Mouse (Mus musculus) midbrain, embryonic 12.5 days (tissue): Measurements from ENCODE around the gene Lrmda. TPM values are rescaled to one million over a fixed set of nuclear protein-coding genes. Genes with fewer than 3 reads are reported as not detected.

Experiments
- ATAC-seq: fragments of 200-750 bp; cut with Nextera tagmentation; 2 replicates; pipeline ENCODE4 v1.8.0; 2017; ENCODE audit warnings: low read depth, moderate TSS enrichment, moderate library complexity; ENCODE audit not compliant: low FRiP score
- H3K27ac ChIP-seq: fragments of 300-500 bp; sonication (generic); replicated peaks from 2 replicates; pipeline ENCODE4 v1.5.1; 2016; ENCODE audit warnings: mild to moderate bottlenecking
- H3K27me3 ChIP-seq: fragments of 300-500 bp; sonication (generic); 2 replicates; pipeline ENCODE4 v1.6.1; 2016; ENCODE audit warnings: mild to moderate bottlenecking
- H3K36me3 ChIP-seq: fragments of 300-500 bp; sonication (generic); 2 replicates; pipeline ENCODE4 v1.6.1; 2016
- H3K4me1 ChIP-seq: fragments of 300-500 bp; sonication (generic); 2 replicates; pipeline ENCODE4 v1.6.1; 2016
- H3K4me2 ChIP-seq: fragments of 300-500 bp; sonication (generic); replicated peaks from 2 replicates; pipeline ENCODE4 v1.6.1; 2016; ENCODE audit warnings: mild to moderate bottlenecking, moderate library complexity
- H3K4me3 ChIP-seq: fragments of 300-500 bp; sonication (generic); 2 replicates; pipeline ENCODE4 v1.5.1; 2016; ENCODE audit warnings: mild to moderate bottlenecking
- H3K9ac ChIP-seq: fragments of 300-500 bp; sonication (generic); replicated peaks from 2 replicates; pipeline ENCODE4 v1.6.1; 2016; ENCODE audit warnings: mild to moderate bottlenecking, moderate library complexity
- H3K9me3 ChIP-seq: fragments of 300-500 bp; sonication (generic); 2 replicates; pipeline ENCODE4 v1.6.1; 2016; ENCODE audit warnings: mild to moderate bottlenecking
- WGBS: fragments of 180-500 bp; shearing (Covaris S2); methylation state at CpG from one replicate; pipeline ENCODE4 v1.1.7; 2016; 5-methylcytosine and 5-hydroxymethylcytosine counted together
- polyA plus RNA-seq: library from polyadenylated mRNA; unstranded; fragments of >200 nt; fragmentation: Nextera tagmentation; extraction: Ambion mirVana; gene quantifications from 2 replicates; pipeline ENCODE4 v1.2.1, GENCODE M21; 2016

Gene Lrmda
- polyA plus RNA-seq, 1 experiment from 2014 or later: not detected

GRCm38 (mm10) chr14:22326218-22326964 lies 306.9 kb downstream of the Lrmda start:
- no peak overlapping the region for H3K9ac ChIP-seq
- no peak for ATAC-seq
- 83% methylated on average over 11 of the region's 11 CpGs for WGBS
- H3K4me1 ChIP-seq: no peaks in the 10 kb centered on the region
- H3K4me2 ChIP-seq: no peak overlapping the region
- 0 out of 2 replicates have a peak, but pooled peaks cover 8% of the 10 kb centered on the region for H3K27me3 ChIP-seq
- H3K27ac ChIP-seq: no peak overlapping the region
- H3K36me3 ChIP-seq: no peaks in the 10 kb centered on the region
- H3K4me3 ChIP-seq: no peak overlapping the region
- H3K9me3 ChIP-seq: no peaks in the 10 kb centered on the region

GRCm38 (mm10) chr14:22329191-22329590 lies 309.7 kb downstream of the Lrmda start:
- 81% methylated on average over 3 of the region's 3 CpGs for WGBS
- H3K27me3 ChIP-seq: 0 out of 2 replicates have a peak, but pooled peaks cover 8% of the 10 kb centered on the region

GRCm38 (mm10) chr14:22335101-22335820 lies 315.7 kb downstream of the Lrmda start:
- Histone ChIP-seq H3K9ac (no peak overlapping the region), H3K36me3 (no peaks in the 10 kb centered on the region), H3K4me1 (peaks cover 3% of the 10 kb centered on the region; the same call in 1 of the 2 replicates), H3K27ac (no peak overlapping the region), H3K27me3 (0 out of 2 replicates have a peak, but pooled peaks cover 10% of the 10 kb centered on the region), H3K4me3 (no peak overlapping the region), H3K4me2 (no peak overlapping the region), H3K9me3 (no peaks in the 10 kb centered on the region)
- ATAC-seq: no peak
- 93% methylated on average over 5 of the region's 5 CpGs for WGBS

More at GRCm38 (mm10) chr14:22329191-22329590, 309.7 kb downstream of the Lrmda start:
- no peaks in the 10 kb centered on the region for H3K4me1 ChIP-seq
- H3K4me2 ChIP-seq: no peak overlapping the region
- H3K27ac ChIP-seq: no peak overlapping the region
- H3K9me3 ChIP-seq: no peaks in the 10 kb centered on the region
- no peak for ATAC-seq
- H3K9ac ChIP-seq: no peak overlapping the region
- H3K4me3 ChIP-seq: no peak overlapping the region
- no peaks in the 10 kb centered on the region for H3K36me3 ChIP-seq

- no peak overlapping the region for H3K4me3 ChIP-seq
- peaks cover 14% of the 10 kb centered on the region for H3K4me1 ChIP-seq
- 0 out of 2 replicates have a peak, but pooled peaks cover 9% of the 10 kb centered on the region for H3K27me3 ChIP-seq
- H3K36me3 ChIP-seq: no peaks in the 10 kb centered on the region
- no peak for ATAC-seq
- no peaks in the 10 kb centered on the region for H3K9me3 ChIP-seq
- no peak overlapping the region for H3K27ac ChIP-seq
- WGBS: 77% methylated on average over 6 of the region's 6 CpGs
- no peak overlapping the region for H3K4me2 ChIP-seq
- H3K9ac ChIP-seq: no peak overlapping the region
Observed at GRCm38 (mm10) chr14:22339176-22339575, 319.7 kb downstream of the Lrmda start.

- 6% methylated on average over 4 of the region's 4 CpGs for WGBS
Observed at GRCm38 (mm10) chr14:22343357-22343756, 323.8 kb downstream of the Lrmda start.

GRCm38 (mm10) chr14:22345248-22345647 lies 325.7 kb downstream of the Lrmda start:
- Histone ChIP-seq H3K27ac (no peak overlapping the region), H3K4me2 (no peak overlapping the region), H3K27me3 (peaks cover 16% of the 10 kb centered on the region), H3K36me3 (no peaks in the 10 kb centered on the region), H3K4me3 (no peak overlapping the region), H3K9me3 (no peaks in the 10 kb centered on the region), H3K4me1 (peaks cover 10% of the 10 kb centered on the region; the same call in 1 of the 2 replicates), H3K9ac (no peak overlapping the region)
- 66% methylated on average over 8 of the region's 8 CpGs for WGBS
- no peak for ATAC-seq

More at GRCm38 (mm10) chr14:22343357-22343756, 323.8 kb downstream of the Lrmda start:
- no peaks in the 10 kb centered on the region for H3K9me3 ChIP-seq
- ATAC-seq: no peak
- peaks cover 19% of the 10 kb centered on the region for H3K27me3 ChIP-seq
- no peak overlapping the region for H3K9ac ChIP-seq
- H3K4me1 ChIP-seq: peaks cover 14% of the 10 kb centered on the region
- H3K27ac ChIP-seq: no peak overlapping the region
- H3K4me2 ChIP-seq: no peak overlapping the region
- no peak overlapping the region for H3K4me3 ChIP-seq
- H3K36me3 ChIP-seq: no peaks in the 10 kb centered on the region

- Histone ChIP-seq H3K4me3 (no peak overlapping the region), H3K4me2 (no peak overlapping the region), H3K36me3 (no peaks in the 10 kb centered on the region), H3K9me3 (no peaks in the 10 kb centered on the region), H3K9ac (no peak overlapping the region), H3K4me1 (peaks cover 25% of the 10 kb centered on the region), H3K27ac (no peak overlapping the region), H3K27me3 (peaks cover 19% of the 10 kb centered on the region)
- WGBS: 73% methylated on average over 5 of the region's 5 CpGs
- no peak for ATAC-seq
Observed at GRCm38 (mm10) chr14:22353626-22354025, 334.1 kb downstream of the Lrmda start.

- Histone ChIP-seq H3K4me2 (no peak overlapping the region), H3K4me1 (peaks cover 28% of the 10 kb centered on the region), H3K27me3 (peaks cover 16% of the 10 kb centered on the region), H3K9me3 (no peaks in the 10 kb centered on the region), H3K36me3 (no peaks in the 10 kb centered on the region), H3K4me3 (no peak overlapping the region), H3K9ac (no peak overlapping the region), H3K27ac (no peak overlapping the region)
- 61% methylated on average over 15 of the region's 15 CpGs for WGBS
- ATAC-seq: no peak
Observed at GRCm38 (mm10) chr14:22354769-22355574, 335.5 kb downstream of the Lrmda start.

GRCm38 (mm10) chr14:22357991-22358503 lies 338.5 kb downstream of the Lrmda start:
- peak overlapping the region; percentile 58; the same call in 1 of the 2 replicates for H3K27ac ChIP-seq
- WGBS: 11% methylated on average over 9 of the region's 9 CpGs

GRCm38 (mm10) chr14:22364010-22364748 lies 344.7 kb downstream of the Lrmda start:
- no peak for ATAC-seq
- Histone ChIP-seq H3K4me2 (no peak overlapping the region), H3K4me1 (no peaks in the 10 kb centered on the region), H3K36me3 (no peaks in the 10 kb centered on the region), H3K9me3 (no peaks in the 10 kb centered on the region), H3K27me3 (no peaks in the 10 kb centered on the region), H3K4me3 (no peak overlapping the region), H3K27ac (no peak overlapping the region), H3K9ac (no peak overlapping the region)
- 84% methylated on average over 6 of the region's 6 CpGs for WGBS

More at GRCm38 (mm10) chr14:22357991-22358503, 338.5 kb downstream of the Lrmda start:
- Histone ChIP-seq H3K4me1 (peaks cover 28% of the 10 kb centered on the region), H3K4me3 (no peak overlapping the region), H3K9ac (no peak overlapping the region), H3K36me3 (no peaks in the 10 kb centered on the region), H3K27me3 (peaks cover 16% of the 10 kb centered on the region), H3K4me2 (no peak overlapping the region), H3K9me3 (no peaks in the 10 kb centered on the region)
- peak; percentile 76; the same call in 1 of the 2 replicates for ATAC-seq

- H3K4me1 ChIP-seq: no peaks in the 10 kb centered on the region
- H3K9me3 ChIP-seq: no peaks in the 10 kb centered on the region
- no peak overlapping the region for H3K4me3 ChIP-seq
- no peaks in the 10 kb centered on the region for H3K36me3 ChIP-seq
- 76% methylated on average over 6 of the region's 6 CpGs for WGBS
- no peak overlapping the region for H3K4me2 ChIP-seq
- no peaks in the 10 kb centered on the region for H3K27me3 ChIP-seq
- no peak overlapping the region for H3K27ac ChIP-seq
- no peak for ATAC-seq
- H3K9ac ChIP-seq: no peak overlapping the region
Observed at GRCm38 (mm10) chr14:22364771-22365355, 345.4 kb downstream of the Lrmda start.
